Comparison of ENCODE assay signal across 10 mouse cellular contexts in genomic region chr10:40309884-40310635, GRCm38 (mm10). TPM values are rescaled to one million over a fixed set of nuclear protein-coding genes. Genes with fewer than 3 reads are reported as not detected.
DNase-seq lines count a peak whose midpoint lies in the region; ATAC-seq and TF ChIP-seq lines count a peak whose summit lies in the region.
"Had no signal": no experiment of that assay in that cellular context is flagged by ENCODE, and none has a peak within 500 bp of the region (broad histone marks: within the 10 kb centered on the region; RNA-seq: fewer than 3 reads in every experiment).

No protein-coding gene starts in this region.

- H3K36me3 ChIP-seq in G1E (replicated peaks): no peaks in the 10 kb centered on the region
- H3K36me3 ChIP-seq in intestine, embryonic 16.5 days (ENCODE audit: control insufficient read depth, insufficient read depth, low read length): no peaks in the 10 kb centered on the region

- H3K4me2 ChIP-seq in intestine, embryonic 16.5 days (ENCODE audit: low read depth, low read length): no peak overlapping the region

- H3K4me1 ChIP-seq in G1E (ENCODE audit: insufficient read depth, low read depth, low read length): peaks cover 20% of the 10 kb centered on the region
- peaks cover 4% of the 10 kb centered on the region; the same call in 1 of the 2 replicates for H3K4me1 ChIP-seq in intestine, embryonic 16.5 days (ENCODE audit: control insufficient read depth, insufficient read depth, low read length)

- peaks cover 4% of the 10 kb centered on the region for H3K9me3 ChIP-seq in G1E (replicated peaks)
- H3K9me3 ChIP-seq in intestine, embryonic 16.5 days (ENCODE audit: control insufficient read depth, low read length): peaks cover 3% of the 10 kb centered on the region; the same call in 1 of the 2 replicates

- TF ChIP-seq CTCF in G1E (IDR thresholded peaks at IDR 0.05; ENCODE audit: low read depth, low read length): no peak

- peak; percentile 57 for ATAC-seq in G1E (ENCODE audit: extremely low read depth, insufficient number of reproducible peaks, low FRiP score, poor library complexity, severe bottlenecking)
- 0 out of 2 replicates have a peak, but pooled peaks have one; percentile 26 for ATAC-seq in intestine, embryonic 16.5 days
- ATAC-seq: Patski had no signal

- WGBS in intestine, embryonic 16.5 days: 61% methylated on average over 6 of the region's 6 CpGs

- no peak overlapping the region for H3K9ac ChIP-seq in intestine, embryonic 16.5 days (ENCODE audit: low read depth, low read length)

- peak; percentile 33 for DNase-seq in embryo, embryonic 10 days (ENCODE audit: low spot score)
- DNase-seq in embryo, embryonic 9.5 days (ENCODE audit: extremely low spot score): no peak
- DNase-seq in G1E (ENCODE audit: low spot score): peak; percentile 41
- peak; percentile 18 to 39 for DNase-seq in spleen, adult 18-20 months
- DNase-seq in layer of hippocampus, adult 9-10 months (ENCODE audit: low spot score): no peak
- DNase-seq in kidney, adult 9 months: no peak
- DNase-seq in urinary bladder, postnatal 4 days (ENCODE audit: low spot score in 2 of 2): no peak

- no peaks in the 10 kb centered on the region for H3K27me3 ChIP-seq in G1E (ENCODE audit: insufficient read depth, low read length)
- no peaks in the 10 kb centered on the region for H3K27me3 ChIP-seq in intestine, embryonic 16.5 days (replicated peaks; ENCODE audit: control insufficient read depth, insufficient read depth, low read length)
- H3K27me3 ChIP-seq: Patski had no signal

- H3K4me3 ChIP-seq in G1E (ENCODE audit: low read depth, low read length): peak overlapping the region; percentile 50; the same call in 1 of the 2 replicates
- H3K4me3 ChIP-seq in intestine, embryonic 16.5 days (ENCODE audit: low read length): no peak overlapping the region

- H3K27ac ChIP-seq in intestine, embryonic 16.5 days (ENCODE audit: low read length): no peak overlapping the region
- H3K27ac ChIP-seq: macrophage had no signal

RNA-seq across cellular contexts. Expression of gene Amd1, which starts 8.1 kb away (rescaled TPM):
- total RNA-seq in G1E (2014; fragmentation: Nextera tagmentation) (198 and 202 TPM in 2 replicates), G1E (2017) (164 and 183 TPM in 2 replicates)
- polyA plus RNA-seq in G1E (2012): 4.2 and 7.7 TPM in 2 replicates
- polyA plus RNA-seq in intestine, embryonic 16.5 days (2015; fragmentation: Nextera tagmentation; extraction: Ambion mirVana): 41.9 and 47.2 TPM in 2 replicates

RNA-seq across cellular contexts. Expression of gene Cdk19, which starts 29.3 kb away (rescaled TPM):
- total RNA-seq in G1E (2014; fragmentation: Nextera tagmentation): 47.2 and 47.5 TPM in 2 replicates
- total RNA-seq in G1E (2017): 25.9 and 29.1 TPM in 2 replicates
- polyA plus RNA-seq in G1E (2012): 7.8 and 8.5 TPM in 2 replicates
- 4.0 and 4.6 TPM in 2 replicates for polyA plus RNA-seq in intestine, embryonic 16.5 days (2015; fragmentation: Nextera tagmentation; extraction: Ambion mirVana)

RNA-seq across cellular contexts. Expression of gene Gtf3c6, which starts 52.2 kb away (rescaled TPM):
- 22.1 and 22.5 TPM in 2 replicates for total RNA-seq in G1E (2014; fragmentation: Nextera tagmentation)
- total RNA-seq in G1E (2017): 40.5 and 48.1 TPM in 2 replicates
- 8.9 and 13.1 TPM in 2 replicates for polyA plus RNA-seq in G1E (2012)
- 72.2 and 78.3 TPM in 2 replicates for polyA plus RNA-seq in intestine, embryonic 16.5 days (2015; fragmentation: Nextera tagmentation; extraction: Ambion mirVana)

Comparison
In these comparisons a context has a peak if more than half of its experiments do, and no peak if none do; other contexts are left out.
1. DNase-seq: peak in embryo, embryonic 10 days (single experiment), G1E (single experiment) and spleen, adult 18-20 months (2 of 2); none in embryo, embryonic 9.5 days (single experiment), layer of hippocampus, adult 9-10 months (single experiment), kidney, adult 9 months (single experiment) and urinary bladder, postnatal 4 days (0 of 2).